ENCODE assay signal across 22 mouse cellular contexts in the genomic region with DNA sequence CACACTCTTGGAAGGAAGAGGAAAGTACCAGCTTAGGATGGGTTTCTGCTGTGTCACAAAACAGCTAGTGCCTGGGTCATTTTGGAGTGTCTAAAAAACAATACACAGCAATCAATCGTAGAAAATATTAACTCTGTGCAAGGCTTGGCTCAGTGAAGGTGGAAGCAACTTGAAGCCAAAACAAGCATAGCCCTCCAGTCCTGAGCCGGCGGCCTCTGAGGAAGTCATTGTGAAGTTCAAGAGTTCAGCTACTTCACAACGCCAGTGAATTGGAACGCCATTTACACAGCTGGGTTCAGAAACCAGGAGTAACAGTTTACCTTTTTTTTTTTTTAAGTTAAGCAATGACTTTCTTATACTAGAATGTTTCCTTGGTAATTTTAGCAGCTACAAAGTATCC.
DNase-seq lines count a peak whose midpoint lies in the region; ATAC-seq and TF ChIP-seq lines count a peak whose summit lies in the region.
"Had no signal": no experiment of that assay in that cellular context is flagged by ENCODE, and none has a peak within 500 bp of the region (broad histone marks: within the 10 kb centered on the region; RNA-seq: fewer than 3 reads in every experiment).

No protein-coding gene starts in this region.

- TF ChIP-seq POLR2A in lung, adult 2 months (IDR thresholded peaks at IDR 0.05; ENCODE audit: borderline replicate concordance, extremely low read depth, low read depth, low read length), result no peak
- TF ChIP-seq POLR2A in kidney, adult 2 months (IDR thresholded peaks at IDR 0.05; ENCODE audit: low read depth, low read length), result no peak

- no peak for TF ChIP-seq CTCF in lung, adult 2 months (IDR thresholded peaks at IDR 0.05; ENCODE audit: insufficient read depth, low read length)
- no peak for TF ChIP-seq CTCF in kidney, adult 2 months (conservative IDR thresholded peaks at IDR 0.05; ENCODE audit: insufficient read depth, insufficient read length, low read depth, low read length)
- TF ChIP-seq CTCF in forebrain, postnatal 0 days (IDR thresholded peaks at IDR 0.05; ENCODE audit: low read depth), result no peak

- ATAC-seq in lung, embryonic 15.5 days (ENCODE audit: borderline replicate concordance, extremely low read depth, low FRiP score, low TSS enrichment), result no peak
- no peak for ATAC-seq in forebrain, postnatal 0 days
- ATAC-seq: CD4-positive, CD25-positive, alpha-beta regulatory T cell, adult 4 months; intestine, embryonic 16.5 days had no signal

- H3K4me2 ChIP-seq in lung, embryonic 15.5 days, result no peak overlapping the region
- no peak overlapping the region for H3K4me2 ChIP-seq in forebrain, postnatal 0 days (ENCODE audit: low read depth)
- H3K4me2 ChIP-seq: embryonic facial prominence, embryonic 15.5 days; heart, embryonic 11.5 days; hindbrain, embryonic 15.5 days; limb, embryonic 15.5 days; midbrain, embryonic 12.5 days had no signal

- H3K9me3 ChIP-seq in lung, embryonic 15.5 days, result no peaks in the 10 kb centered on the region
- no peaks in the 10 kb centered on the region for H3K9me3 ChIP-seq in forebrain, postnatal 0 days (ENCODE audit: low read length)
- H3K9me3 ChIP-seq: embryonic facial prominence, embryonic 15.5 days; forebrain, embryonic 10.5 days; hindbrain, embryonic 15.5 days; limb, embryonic 15.5 days; midbrain, embryonic 12.5 days had no signal

- 37% methylated on average over 5 of the region's 5 CpGs for WGBS in lung, embryonic 15.5 days
- 48% methylated on average over 5 of the region's 5 CpGs for WGBS in lung, adult 2 months
- 13% methylated on average over 5 of the region's 5 CpGs for WGBS in kidney, adult 2 months
- WGBS in forebrain, postnatal 0 days, result 91% methylated on average over 5 of the region's 5 CpGs

- H3K4me3 ChIP-seq in lung, embryonic 15.5 days, result no peak overlapping the region
- no peak overlapping the region for H3K4me3 ChIP-seq in lung, adult 2 months (replicated peaks; ENCODE audit: extremely low read depth, low read depth, low read length)
- H3K4me3 ChIP-seq in kidney, adult 2 months (ENCODE audit: insufficient read depth, low read depth, low read length), result no peak overlapping the region
- no peak overlapping the region for H3K4me3 ChIP-seq in forebrain, postnatal 0 days (ENCODE audit: low read depth, low read length)
- H3K4me3 ChIP-seq: embryonic facial prominence, embryonic 15.5 days; forebrain, embryonic 10.5 days; hindbrain, embryonic 15.5 days; limb, embryonic 15.5 days; midbrain, embryonic 12.5 days had no signal

- H3K4me1 ChIP-seq in lung, embryonic 15.5 days, result peaks cover 89% of the 10 kb centered on the region
- H3K4me1 ChIP-seq in lung, adult 2 months (ENCODE audit: control insufficient read depth, insufficient read depth, low read length), result peaks cover 15% of the 10 kb centered on the region
- peaks cover 5% of the 10 kb centered on the region; the same call in 1 of the 2 replicates for H3K4me1 ChIP-seq in kidney, adult 2 months (ENCODE audit: control insufficient read depth, insufficient read depth, low read length)
- peaks cover 14% of the 10 kb centered on the region for H3K4me1 ChIP-seq in forebrain, postnatal 0 days (ENCODE audit: insufficient read depth)

- no peak overlapping the region for H3K9ac ChIP-seq in lung, embryonic 15.5 days
- H3K9ac ChIP-seq in forebrain, postnatal 0 days, result no peak overlapping the region
- H3K9ac ChIP-seq: embryonic facial prominence, embryonic 15.5 days; hindbrain, embryonic 15.5 days; limb, embryonic 15.5 days; midbrain, embryonic 12.5 days had no signal

- no peak for DNase-seq in lung, adult 2 months
- peak; percentile 90 for DNase-seq in kidney, adult 2 months
- DNase-seq in kidney, postnatal 10 days, result peak; percentile 67
- DNase-seq in splenic B cell, adult 2 months (ENCODE audit: low read depth, low spot score), result peak; percentile 45
- no peak for DNase-seq in forebrain, postnatal 0 days
- DNase-seq in left cerebral cortex, postnatal 25 days (ENCODE audit: low spot score in 2 of 2), result no peak
- DNase-seq: cerebellum, postnatal 14 days; embryo, embryonic 11 days; gastrocnemius, postnatal 25 days; heart, postnatal 36 days; layer of hippocampus, adult 9-11 months; thymus, adult 18-20 months had no signal

- no peaks in the 10 kb centered on the region for H3K27me3 ChIP-seq in lung, embryonic 15.5 days
- no peaks in the 10 kb centered on the region for H3K27me3 ChIP-seq in kidney, adult 2 months (replicated peaks; ENCODE audit: control insufficient read depth, insufficient read depth, low read length)
- H3K27me3 ChIP-seq in splenic B cell, adult 2 months (ENCODE audit: control insufficient read depth, insufficient read depth, low read length, poor library complexity, severe bottlenecking), result no peaks in the 10 kb centered on the region
- no peaks in the 10 kb centered on the region for H3K27me3 ChIP-seq in forebrain, postnatal 0 days (ENCODE audit: insufficient read depth, low read length)
- H3K27me3 ChIP-seq: embryonic facial prominence, embryonic 15.5 days; hindbrain, embryonic 15.5 days; limb, embryonic 15.5 days; midbrain, embryonic 12.5 days had no signal

- intact Hi-C loops in left cerebral cortex, postnatal 25 days (cut with DNase I), result no loop called here

- peak overlapping the region; percentile 36 for H3K27ac ChIP-seq in lung, embryonic 15.5 days
- no peak overlapping the region; the same call in 1 of the 2 replicates for H3K27ac ChIP-seq in kidney, adult 2 months (ENCODE audit: insufficient read depth, low read depth, low read length)
- H3K27ac ChIP-seq in forebrain, postnatal 0 days (ENCODE audit: low read depth, low read length), result no peak overlapping the region
- H3K27ac ChIP-seq: embryonic facial prominence, embryonic 15.5 days; forebrain, embryonic 10.5 days; hindbrain, embryonic 15.5 days; limb, embryonic 15.5 days; midbrain, embryonic 12.5 days had no signal

- no peaks in the 10 kb centered on the region for H3K36me3 ChIP-seq in lung, embryonic 15.5 days
- no peaks in the 10 kb centered on the region for H3K36me3 ChIP-seq in kidney, adult 2 months (ENCODE audit: control insufficient read depth, insufficient read depth, low read length)
- H3K36me3 ChIP-seq in splenic B cell, adult 2 months (ENCODE audit: control insufficient read depth, insufficient read depth, low read length, poor library complexity, severe bottlenecking), result no peaks in the 10 kb centered on the region
- H3K36me3 ChIP-seq in forebrain, postnatal 0 days (ENCODE audit: insufficient read depth), result no peaks in the 10 kb centered on the region
- H3K36me3 ChIP-seq: embryonic facial prominence, embryonic 15.5 days; forebrain, embryonic 10.5 days; G1E; hindbrain, embryonic 15.5 days; limb, embryonic 15.5 days; midbrain, embryonic 12.5 days had no signal

Comparison
In these comparisons a context has a peak if more than half of its experiments do, and no peak if none do; other contexts are left out.
1. DNase-seq: peak in kidney, adult 2 months (single experiment), kidney, postnatal 10 days (single experiment) and splenic B cell, adult 2 months (single experiment); none in lung, adult 2 months (single experiment), forebrain, postnatal 0 days (single experiment) and left cerebral cortex, postnatal 25 days (0 of 2).